Mouse (Mus musculus): ENCODE measurements around the gene Psmc5. TPM values are rescaled to one million over a fixed set of nuclear protein-coding genes. Genes with fewer than 3 reads are reported as not detected.

Psmc5 gene
- polyA plus RNA-seq, 1 experiment from 2014 or later, result 419 TPM

- Histone ChIP-seq H3K4me1 (peaks cover 25% of the 10 kb centered on the region), H3K27ac (replicated peaks) (peak overlapping the region; percentile 92), H3K27me3 (replicated peaks; ENCODE audit: low read depth, poor library complexity, severe bottlenecking) (no peaks in the 10 kb centered on the region), H3K36me3 (replicated peaks) (peaks cover 76% of the 10 kb centered on the region), H3K4me3 (peak overlapping the region; percentile 82), H3K9me3 (no peaks in the 10 kb centered on the region)
- no peak for DNase-seq (ENCODE audit: low spot score)
- 69% methylated on average over 5 of the region's 5 CpGs for WGBS
Observed at GRCm38 (mm10) chr11:106256775-106257174, 821 bp downstream of the Psmc5 start.

DNA sequence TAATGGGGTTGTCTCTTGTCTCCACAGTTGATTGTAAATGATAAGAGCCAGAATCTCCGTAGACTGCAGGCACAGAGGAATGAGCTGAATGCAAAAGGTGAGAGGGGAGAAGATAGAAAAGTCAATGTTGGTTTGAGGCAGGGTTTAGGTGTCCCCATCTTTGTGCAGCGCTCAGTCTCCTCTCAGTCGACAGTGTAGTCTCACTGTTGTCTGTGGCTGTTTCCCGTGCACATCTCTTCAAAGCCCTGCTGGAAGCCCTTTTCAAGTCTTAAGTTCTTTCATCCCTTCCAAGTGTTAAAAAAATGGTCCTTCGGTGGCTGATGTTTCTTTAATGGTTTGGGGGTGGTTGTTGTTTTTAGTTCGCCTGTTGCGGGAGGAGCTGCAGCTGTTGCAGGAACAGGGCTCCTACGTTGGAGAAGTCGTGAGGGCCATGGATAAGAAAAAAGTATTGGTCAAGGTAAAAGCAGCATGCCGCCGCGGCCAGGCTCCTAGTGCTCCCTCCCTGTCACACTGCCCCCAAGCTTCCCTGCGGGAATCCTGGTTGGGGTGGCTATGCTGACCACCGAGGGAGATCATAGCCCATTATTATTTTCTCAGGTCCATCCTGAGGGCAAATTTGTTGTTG is 5.0 kb downstream of the Psmc5 start:
- 90% methylated on average over 14 of the region's 14 CpGs for WGBS
- Histone ChIP-seq H3K9me3 (no peaks in the 10 kb centered on the region), H3K27ac (replicated peaks) (no peak overlapping the region), H3K4me1 (peaks cover 13% of the 10 kb centered on the region), H3K27me3 (replicated peaks; ENCODE audit: low read depth, poor library complexity, severe bottlenecking) (no peaks in the 10 kb centered on the region), H3K36me3 (replicated peaks) (peaks cover 90% of the 10 kb centered on the region), H3K4me3 (no peak overlapping the region)
- no peak for DNase-seq (ENCODE audit: low spot score)

- DNase-seq (ENCODE audit: low spot score), result no peak
- H3K27me3 ChIP-seq (replicated peaks; ENCODE audit: low read depth, poor library complexity, severe bottlenecking), result no peaks in the 10 kb centered on the region
- no peaks in the 10 kb centered on the region for H3K9me3 ChIP-seq
- no peak overlapping the region for H3K4me3 ChIP-seq
- H3K4me1 ChIP-seq, result peaks cover 19% of the 10 kb centered on the region
- WGBS, result 93% methylated on average over 9 of the region's 9 CpGs
- H3K36me3 ChIP-seq (replicated peaks), result peaks cover 99% of the 10 kb centered on the region
- no peak overlapping the region for H3K27ac ChIP-seq (replicated peaks)
Observed at GRCm38 (mm10) chr11:106263963-106264362, 8.0 kb downstream of the Psmc5 start.

GRCm38 (mm10) chr11:106264988-106265387 is 9.0 kb downstream of the Psmc5 start:
- 95% methylated on average over 15 of the region's 15 CpGs for WGBS
- no peaks in the 10 kb centered on the region for H3K27me3 ChIP-seq (replicated peaks; ENCODE audit: low read depth, poor library complexity, severe bottlenecking)
- peaks cover 25% of the 10 kb centered on the region for H3K4me1 ChIP-seq
- peaks cover 89% of the 10 kb centered on the region for H3K36me3 ChIP-seq (replicated peaks)
- DNase-seq (ENCODE audit: low spot score), result no peak
- H3K27ac ChIP-seq (replicated peaks), result no peak overlapping the region
- no peaks in the 10 kb centered on the region for H3K9me3 ChIP-seq
- H3K4me3 ChIP-seq, result no peak overlapping the region

GRCm38 (mm10) chr11:106265570-106265969 is 9.6 kb downstream of the Psmc5 start:
- Histone ChIP-seq H3K27ac (replicated peaks) (no peak overlapping the region), H3K36me3 (replicated peaks) (peaks cover 89% of the 10 kb centered on the region), H3K9me3 (no peaks in the 10 kb centered on the region), H3K4me1 (peaks cover 31% of the 10 kb centered on the region), H3K4me3 (no peak overlapping the region), H3K27me3 (replicated peaks; ENCODE audit: low read depth, poor library complexity, severe bottlenecking) (no peaks in the 10 kb centered on the region)
- WGBS, result 94% methylated on average over 4 of the region's 4 CpGs
- DNase-seq (ENCODE audit: low spot score), result no peak

DNA sequence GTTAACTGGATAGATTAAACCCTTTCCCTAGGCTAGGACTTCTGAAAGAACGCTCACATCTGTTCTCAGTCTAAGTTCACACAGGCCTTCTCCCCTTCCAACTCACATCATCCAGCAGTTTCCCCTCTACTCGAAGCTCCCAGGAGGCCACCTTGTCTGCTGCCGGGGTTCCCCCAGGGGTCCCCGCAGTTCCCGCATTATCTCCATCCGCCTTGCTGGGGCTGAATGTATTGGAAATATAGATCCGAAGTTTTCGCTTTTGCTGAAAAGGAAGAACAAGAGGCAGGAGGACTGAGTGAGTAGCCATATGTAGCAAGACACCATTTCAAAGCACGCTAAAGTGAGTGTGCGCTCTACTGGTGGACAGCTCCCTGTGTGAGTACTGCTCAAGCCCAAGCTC is 10.5 kb downstream of the Psmc5 start:
- WGBS, result 94% methylated on average over 10 of the region's 10 CpGs
- Histone ChIP-seq H3K27me3 (replicated peaks; ENCODE audit: low read depth, poor library complexity, severe bottlenecking) (no peaks in the 10 kb centered on the region), H3K4me3 (no peak overlapping the region), H3K9me3 (no peaks in the 10 kb centered on the region), H3K27ac (replicated peaks) (no peak overlapping the region), H3K36me3 (replicated peaks) (peaks cover 81% of the 10 kb centered on the region), H3K4me1 (peaks cover 39% of the 10 kb centered on the region)
- DNase-seq (ENCODE audit: low spot score), result no peak

DNA sequence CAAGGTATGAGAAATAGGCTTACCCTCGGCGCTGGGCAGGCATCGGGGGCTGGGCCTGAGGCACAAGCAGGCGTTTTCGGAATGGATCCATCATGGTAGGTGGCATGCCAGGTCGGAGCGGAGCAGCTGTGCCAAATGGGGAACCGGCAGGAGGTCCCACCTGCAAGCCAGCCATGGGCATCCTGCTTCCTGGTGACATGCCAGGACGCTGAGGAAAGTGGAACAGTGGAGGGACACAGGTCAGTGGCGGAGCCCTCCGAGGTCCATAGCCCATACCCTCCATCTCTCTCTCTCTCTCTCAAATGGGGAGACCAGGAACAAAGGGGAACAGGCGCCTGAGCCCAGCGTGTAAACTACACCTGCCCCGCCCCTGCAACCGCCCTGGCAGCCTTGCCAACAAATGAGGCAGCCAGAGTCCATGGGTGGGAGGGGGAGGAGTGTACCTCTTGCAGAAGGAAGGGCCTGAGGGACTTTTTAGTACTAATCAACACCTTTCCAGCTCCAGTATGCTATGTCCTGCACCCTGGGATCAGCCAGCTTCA is 11.4 kb downstream of the Psmc5 start:
- Histone ChIP-seq H3K4me1 (peaks cover 43% of the 10 kb centered on the region), H3K27ac (replicated peaks) (peak overlapping the region; percentile 77; the same call in 1 of the 2 replicates), H3K36me3 (replicated peaks) (peaks cover 72% of the 10 kb centered on the region), H3K27me3 (replicated peaks; ENCODE audit: low read depth, poor library complexity, severe bottlenecking) (no peaks in the 10 kb centered on the region), H3K9me3 (no peaks in the 10 kb centered on the region), H3K4me3 (peak overlapping the region; percentile 17; the same call in 1 of the 2 replicates)
- WGBS, result 80% methylated on average over 15 of the region's 15 CpGs
- DNase-seq (ENCODE audit: low spot score), result no peak

DNA sequence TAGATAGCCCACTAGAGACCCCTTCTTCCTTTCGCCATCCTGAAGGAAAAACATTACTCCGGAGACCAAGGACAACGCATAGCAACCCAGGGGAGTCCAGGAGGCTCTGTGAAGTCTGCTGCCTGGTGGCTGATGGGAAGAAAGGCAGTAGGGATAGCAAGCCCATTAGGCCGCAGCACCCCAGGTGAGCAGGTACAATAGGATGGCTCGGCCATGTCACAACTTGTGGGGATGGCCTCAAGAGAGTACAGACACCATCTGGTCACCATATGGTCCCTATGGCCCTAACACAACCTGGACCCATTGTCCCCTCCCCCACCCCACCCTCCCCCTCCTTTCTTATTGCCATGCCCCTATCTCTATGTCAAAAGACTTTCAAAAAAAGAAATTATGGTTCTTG is 11.9 kb downstream of the Psmc5 start:
- 78% methylated on average over 5 of the region's 5 CpGs for WGBS
- DNase-seq (ENCODE audit: low spot score), result no peak
- H3K27ac ChIP-seq (replicated peaks), result peak overlapping the region; percentile 77
- H3K4me1 ChIP-seq, result peaks cover 45% of the 10 kb centered on the region
- H3K36me3 ChIP-seq (replicated peaks), result peaks cover 67% of the 10 kb centered on the region
- no peaks in the 10 kb centered on the region for H3K9me3 ChIP-seq
- peak overlapping the region; percentile 33; the same call in 1 of the 2 replicates for H3K4me3 ChIP-seq
- H3K27me3 ChIP-seq (replicated peaks; ENCODE audit: low read depth, poor library complexity, severe bottlenecking), result no peaks in the 10 kb centered on the region

GRCm38 (mm10) chr11:106268326-106269059 is 12.5 kb downstream of the Psmc5 start:
- H3K27ac ChIP-seq (replicated peaks), result peak overlapping the region; percentile 77
- no peak for DNase-seq (ENCODE audit: low spot score)
- H3K4me1 ChIP-seq, result peaks cover 51% of the 10 kb centered on the region
- peak overlapping the region; percentile 33 for H3K4me3 ChIP-seq
- H3K36me3 ChIP-seq (replicated peaks), result peaks cover 60% of the 10 kb centered on the region
- WGBS, result 61% methylated on average over 8 of the region's 8 CpGs
- H3K27me3 ChIP-seq (replicated peaks; ENCODE audit: low read depth, poor library complexity, severe bottlenecking), result no peaks in the 10 kb centered on the region
- H3K9me3 ChIP-seq, result no peaks in the 10 kb centered on the region

DNA sequence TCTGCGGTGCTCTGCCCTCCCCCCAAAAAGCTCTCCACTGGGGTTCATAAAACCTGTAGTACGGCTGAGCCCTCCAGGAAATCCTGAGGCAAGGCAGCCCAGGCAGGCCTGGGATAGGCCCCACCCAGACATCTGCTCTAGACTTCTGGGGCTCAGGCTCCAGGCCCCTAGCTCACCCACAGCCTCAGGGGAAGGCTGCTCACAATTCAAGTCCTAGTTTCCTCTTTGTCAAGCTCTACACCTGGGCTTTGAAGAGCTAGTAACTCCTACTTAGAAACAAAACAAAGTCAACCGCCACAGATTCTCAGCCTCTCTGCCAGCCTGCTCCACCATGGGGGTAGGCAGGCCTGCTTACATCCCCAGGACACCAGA is 13.1 kb downstream of the Psmc5 start:
- H3K9me3 ChIP-seq, result no peaks in the 10 kb centered on the region
- no peaks in the 10 kb centered on the region for H3K27me3 ChIP-seq (replicated peaks; ENCODE audit: low read depth, poor library complexity, severe bottlenecking)
- H3K4me3 ChIP-seq, result peak overlapping the region; percentile 33
- DNase-seq (ENCODE audit: low spot score), result no peak
- peak overlapping the region; percentile 77 for H3K27ac ChIP-seq (replicated peaks)
- WGBS, result 53% methylated on average over 3 of the region's 3 CpGs
- H3K36me3 ChIP-seq (replicated peaks), result peaks cover 55% of the 10 kb centered on the region
- peaks cover 55% of the 10 kb centered on the region for H3K4me1 ChIP-seq

- DNase-seq (ENCODE audit: low spot score), result peak; percentile 40
- peaks cover 72% of the 10 kb centered on the region for H3K4me1 ChIP-seq
- peak overlapping the region; percentile 99 for H3K4me3 ChIP-seq
- no peaks in the 10 kb centered on the region for H3K27me3 ChIP-seq (replicated peaks; ENCODE audit: low read depth, poor library complexity, severe bottlenecking)
- H3K27ac ChIP-seq (replicated peaks), result peak overlapping the region; percentile 98
- H3K9me3 ChIP-seq, result no peaks in the 10 kb centered on the region
- 44% methylated on average over 5 of the region's 5 CpGs for WGBS
- peaks cover 33% of the 10 kb centered on the region for H3K36me3 ChIP-seq (replicated peaks)
Observed at GRCm38 (mm10) chr11:106271131-106271793, 15.3 kb downstream of the Psmc5 start.

DNA sequence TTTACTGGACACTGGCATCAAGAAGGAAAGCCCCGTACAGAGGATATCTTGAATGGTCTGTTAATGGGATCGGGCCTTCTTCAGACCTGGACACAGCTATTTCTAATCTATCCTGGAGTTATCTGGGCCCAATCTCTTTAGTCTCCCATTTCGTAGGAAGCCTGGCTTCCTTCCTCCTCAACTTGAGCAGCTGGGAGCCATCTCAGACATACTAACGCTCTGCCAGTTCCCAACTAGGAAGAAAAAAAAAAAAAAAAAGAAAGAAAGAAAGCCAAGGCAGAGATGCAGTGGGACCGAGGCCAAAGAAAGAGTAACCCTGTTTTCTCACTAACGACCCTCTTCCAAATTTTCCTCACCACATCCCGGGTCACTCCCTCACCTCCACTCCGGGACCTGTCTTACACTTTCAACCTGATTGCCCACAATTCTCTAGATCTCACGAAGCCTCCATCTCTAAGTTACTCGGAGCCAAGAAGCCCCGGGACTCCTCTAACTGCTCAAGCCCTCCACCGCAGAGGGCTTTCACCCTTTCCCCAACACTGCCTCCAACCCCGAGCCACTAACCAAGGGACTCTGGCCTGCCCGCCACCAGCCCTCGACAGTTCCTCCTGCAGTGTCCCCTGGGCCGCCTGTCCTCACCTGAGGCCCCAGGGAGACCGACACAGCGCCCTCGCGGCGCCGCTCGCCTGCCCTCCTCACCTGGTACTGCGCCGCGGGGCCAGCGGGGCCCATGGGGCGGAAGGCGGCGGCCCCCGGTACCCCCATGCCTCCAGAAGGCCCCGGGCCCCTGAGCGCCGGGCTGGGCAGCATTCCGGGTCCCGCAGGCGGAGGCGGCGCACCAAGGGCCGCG is 16.1 kb downstream of the Psmc5 start:
- peak overlapping the region; percentile 98 for H3K27ac ChIP-seq (replicated peaks)
- H3K27me3 ChIP-seq (replicated peaks; ENCODE audit: low read depth, poor library complexity, severe bottlenecking), result no peaks in the 10 kb centered on the region
- 2% methylated on average over 41 of the region's 41 CpGs for WGBS
- H3K9me3 ChIP-seq, result no peaks in the 10 kb centered on the region
- DNase-seq (ENCODE audit: low spot score), result no peak
- H3K4me1 ChIP-seq, result peaks cover 77% of the 10 kb centered on the region
- H3K4me3 ChIP-seq, result peak overlapping the region; percentile 99
- H3K36me3 ChIP-seq (replicated peaks), result peaks cover 25% of the 10 kb centered on the region

Data from embryonic facial prominence, embryonic 10.5 days (tissue).